Mouse (Mus musculus) CH12.LX (cell line): ENCODE results near the gene Gla.

Experiments
- CTCF ChIP-seq, 2 experiments: IDR thresholded peaks in 1 of 2; conservative IDR thresholded peaks in 1 of 2; 2 replicates each; pipeline ENCODE4 v1.5.1; 2011 to 2012; ENCODE audit warnings: low read depth in 2 of 2, low read length in 2 of 2, improper control_type of control experiment in 1 of 2, inconsistent platforms in 1 of 2, mild to moderate bottlenecking in 1 of 2, moderate library complexity in 1 of 2
- EP300 ChIP-seq: IDR thresholded peaks from 2 replicates; pipeline ENCODE4 v1.6.1; 2011; ENCODE audit warnings: low read length, improper control_type of control experiment
- GABPA ChIP-seq: IDR thresholded peaks from 2 replicates; pipeline ENCODE4 v1.6.1; 2012; ENCODE audit warnings: low read depth, low read length, improper control_type of control experiment, inconsistent platforms; ENCODE audit not compliant: insufficient replicate concordance
- MAX ChIP-seq: IDR thresholded peaks from 2 replicates; pipeline ENCODE4 v1.6.1; 2011; ENCODE audit warnings: low read length, improper control_type of control experiment
- POLR2A ChIP-seq: IDR thresholded peaks from 2 replicates; pipeline ENCODE4 v1.6.1; 2011; ENCODE audit warnings: low read depth, mild to moderate bottlenecking, improper control_type of control experiment, low read length
- SIN3A ChIP-seq: IDR thresholded peaks from 2 replicates; pipeline ENCODE4 v1.6.1; 2012; ENCODE audit warnings: low read length, improper control_type of control experiment, inconsistent platforms
- TCF12 ChIP-seq: IDR thresholded peaks from 2 replicates; pipeline ENCODE4 v1.6.1; 2014; ENCODE audit warnings: low read depth, mild to moderate bottlenecking, inconsistent platforms, low read length, improper control_type of control experiment
- UBTF ChIP-seq: IDR thresholded peaks from 2 replicates; pipeline ENCODE4 v1.6.1; 2012; ENCODE audit warnings: low read depth, mild to moderate bottlenecking, inconsistent platforms, low read length, improper control_type of control experiment, moderate library complexity
- ZKSCAN1 ChIP-seq: IDR thresholded peaks from 2 replicates; pipeline ENCODE4 v1.6.1; 2012; ENCODE audit warnings: low read depth, inconsistent platforms, low read length, improper control_type of control experiment, borderline replicate concordance

- TF ChIP-seq CTCF (conservative IDR thresholded peaks at IDR 0.05 in 1 of 2, IDR thresholded peaks at IDR 0.05 in 1 of 2; ENCODE audit: low read depth in 2 of 2, low read length in 2 of 2), result no peak
- TF ChIP-seq GABPA, result no peak
- TF ChIP-seq EP300, result no peak
- no peak for TF ChIP-seq UBTF
- no peak for TF ChIP-seq ZKSCAN1
- TF ChIP-seq POLR2A, result no peak
- no peak for TF ChIP-seq TCF12
- TF ChIP-seq MAX, result no peak
- no peak; the same call in 1 of the 2 replicates for TF ChIP-seq SIN3A
Observed at GRCm38 (mm10) chrX:134582270-134582669, 18.7 kb downstream of the Gla start.
